Mouse (Mus musculus) heart, postnatal 4 days (tissue): ENCODE results near the gene Fbxo7. TPM values are rescaled to one million over a fixed set of nuclear protein-coding genes. Genes with fewer than 3 reads are reported as not detected.

Experiments used
- DNase-seq: peaks from one replicate; pipeline ENCODE4 v3.0.0; 2021
- total RNA-seq, 2 experiments: library from RNA; stranded (reverse); gene quantifications; 2 replicates each; pipeline ENCODE4 v1.2.3; 2021

Gene Fbxo7
- total RNA-seq, 2 experiments from 2014 or later: 15.5 to 16.4 TPM

DNA sequence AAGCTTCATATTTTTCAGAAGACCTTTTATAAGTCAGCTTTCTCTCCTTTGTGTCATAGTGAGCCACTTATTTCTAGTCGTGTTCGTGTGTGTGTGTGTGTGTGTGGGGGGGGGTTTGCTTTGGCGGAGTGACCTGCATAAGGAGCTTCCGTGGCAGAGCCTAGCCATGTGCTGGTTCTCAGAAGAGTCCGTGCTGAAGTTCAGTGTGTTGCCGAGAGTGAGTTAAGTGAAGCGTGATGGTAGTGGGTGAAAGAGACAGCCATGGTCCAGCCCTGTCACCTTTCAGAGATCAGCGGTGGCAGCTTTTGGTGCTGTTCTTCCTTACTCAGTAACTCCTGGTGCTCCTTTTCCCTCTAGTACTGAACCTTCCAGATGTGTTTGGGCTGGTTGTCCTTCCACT lies 22.3 kb downstream of the Fbxo7 start:
- no peak for DNase-seq

DNA sequence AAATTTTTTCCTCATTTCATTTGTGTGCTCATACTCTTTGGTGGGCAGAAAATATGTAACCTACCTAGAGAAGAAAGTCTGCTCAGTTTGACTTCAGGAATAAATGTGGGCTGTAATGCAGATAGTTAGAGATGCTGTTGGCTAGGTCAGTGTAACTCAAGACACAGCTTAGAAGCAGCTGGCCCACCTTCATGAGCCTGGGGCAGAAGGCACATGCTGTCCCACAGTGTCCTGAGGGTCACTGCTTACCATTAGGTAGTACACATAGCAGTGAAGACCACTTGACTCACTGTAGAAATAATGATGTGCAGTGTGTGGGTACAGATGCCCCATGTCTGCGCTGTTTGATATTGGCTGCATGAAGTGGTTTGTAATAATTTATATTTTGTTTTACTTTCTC lies 24.6 kb downstream of the Fbxo7 start:
- no peak for DNase-seq

DNA sequence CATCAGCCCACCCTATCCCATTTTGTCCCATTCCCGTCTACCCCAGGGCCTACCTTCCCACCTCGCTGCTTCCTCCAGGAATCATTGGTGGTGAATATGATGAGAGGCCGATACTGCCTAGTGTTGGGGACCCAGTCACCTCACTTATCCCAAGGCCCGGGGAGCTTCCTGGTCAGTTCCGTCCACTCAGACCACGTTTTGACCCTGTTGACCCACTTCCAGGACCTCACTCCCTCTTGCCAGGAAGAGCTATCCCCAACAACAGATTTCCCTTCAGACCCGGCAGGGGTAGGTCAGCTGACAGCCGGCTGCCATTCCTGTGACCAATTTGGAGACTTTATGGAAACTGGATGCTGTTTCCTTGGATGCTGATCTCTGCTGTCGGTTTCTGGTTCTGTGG lies 26.0 kb downstream of the Fbxo7 start:
- DNase-seq: no peak

DNA sequence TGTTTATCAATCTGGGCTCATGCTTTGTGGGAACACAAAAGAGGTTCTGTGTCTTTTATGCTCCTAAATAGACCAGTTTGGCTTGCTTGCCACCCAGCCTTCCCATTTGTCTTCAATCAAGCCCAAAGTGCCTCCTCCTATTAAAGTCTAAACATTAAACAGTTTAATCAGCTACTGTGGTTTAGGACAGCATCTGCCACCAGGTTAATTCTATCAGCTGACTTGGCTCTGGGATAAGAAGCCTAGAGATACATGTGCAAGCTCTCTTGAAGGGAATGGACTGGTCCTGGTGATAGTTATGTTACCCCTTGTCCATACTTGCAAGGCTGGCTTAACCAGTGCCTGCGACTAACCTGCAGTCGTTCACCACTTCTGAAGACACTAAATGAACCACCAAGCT lies 28.8 kb downstream of the Fbxo7 start:
- no peak for DNase-seq

DNA sequence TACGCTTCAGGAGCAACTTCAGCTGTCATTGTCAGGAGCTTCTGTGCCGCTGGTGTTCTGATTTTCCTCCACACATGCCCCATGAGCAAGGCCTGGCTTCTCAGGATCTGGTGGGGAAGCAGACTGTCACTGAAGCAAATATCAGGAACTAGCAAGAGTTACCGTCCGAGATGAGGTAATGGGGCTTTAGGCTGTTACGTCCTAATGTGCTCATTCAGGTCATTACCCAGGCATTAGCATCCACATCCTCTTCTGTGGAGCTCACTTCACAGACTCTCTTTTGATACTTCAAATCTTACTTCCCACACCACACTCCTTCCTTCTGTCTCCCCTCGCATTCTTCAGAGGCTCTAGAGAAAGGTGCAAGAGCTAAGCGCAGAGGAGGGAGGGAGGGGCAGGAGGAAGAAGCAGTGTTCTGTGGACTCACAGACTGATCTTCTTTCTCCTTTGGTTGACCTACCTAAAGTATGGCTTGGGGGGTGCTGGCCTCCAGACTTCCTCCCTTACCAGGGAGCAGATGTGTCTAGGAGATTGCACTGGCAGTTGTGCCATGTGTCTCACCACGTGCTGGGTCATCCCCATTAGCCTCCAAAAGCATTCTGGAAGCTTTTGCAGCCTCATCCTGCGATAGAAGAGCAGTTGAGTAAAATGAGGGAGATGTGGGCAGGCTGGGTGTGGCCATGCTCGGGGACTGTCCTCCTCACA lies 31.2 kb downstream of the Fbxo7 start:
- no peak for DNase-seq

DNA sequence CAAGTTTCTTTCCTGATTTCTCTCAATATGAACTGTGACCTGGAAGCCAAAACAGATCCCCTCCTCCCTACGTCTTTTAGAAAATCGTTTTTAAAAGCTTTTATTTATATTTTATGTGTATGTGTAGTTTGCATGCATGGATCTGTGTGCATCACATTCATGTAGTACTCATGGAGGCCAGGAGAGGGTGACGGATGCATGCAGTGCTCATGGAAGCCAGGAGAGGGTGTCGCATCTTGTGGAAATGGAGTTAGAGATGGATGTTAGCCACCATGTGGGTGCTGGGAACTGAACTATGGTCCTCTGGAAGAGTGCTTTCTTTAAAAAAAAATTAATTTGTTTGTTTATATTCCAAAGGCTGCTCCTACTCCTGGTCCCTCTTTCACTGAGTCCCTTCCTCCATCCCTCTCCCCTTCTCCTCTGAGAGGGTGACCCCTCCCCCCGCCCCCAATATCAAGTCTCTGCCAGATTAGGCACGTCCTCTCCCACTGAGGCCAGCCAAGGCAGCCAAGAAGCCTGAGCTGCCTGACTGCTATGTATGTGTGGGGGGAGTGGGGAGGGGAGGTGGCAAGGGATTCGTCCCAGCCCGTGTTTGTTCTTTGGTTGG lies 34.6 kb downstream of the Fbxo7 start:
- no peak for DNase-seq

DNA sequence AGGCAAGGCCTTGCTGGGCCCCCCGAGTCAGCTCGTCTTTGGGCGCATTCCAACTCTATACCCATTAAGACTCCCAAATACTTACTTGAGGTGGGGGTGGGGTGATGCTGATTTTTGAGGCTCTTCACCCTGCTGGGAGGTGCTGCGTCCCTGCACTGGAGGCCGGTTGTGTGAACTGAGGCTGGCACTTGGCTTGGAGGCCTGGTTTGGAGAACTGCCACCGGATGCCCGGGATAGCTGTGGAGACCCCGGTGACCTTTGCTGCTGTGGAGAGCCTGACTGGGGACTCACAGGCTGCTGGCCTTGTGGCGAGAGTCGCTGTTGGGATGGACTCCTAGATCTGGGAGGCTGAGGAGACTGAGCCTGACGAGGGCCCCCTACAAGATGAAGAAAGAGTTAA lies 35.5 kb downstream of the Fbxo7 start:
- DNase-seq: no peak

DNA sequence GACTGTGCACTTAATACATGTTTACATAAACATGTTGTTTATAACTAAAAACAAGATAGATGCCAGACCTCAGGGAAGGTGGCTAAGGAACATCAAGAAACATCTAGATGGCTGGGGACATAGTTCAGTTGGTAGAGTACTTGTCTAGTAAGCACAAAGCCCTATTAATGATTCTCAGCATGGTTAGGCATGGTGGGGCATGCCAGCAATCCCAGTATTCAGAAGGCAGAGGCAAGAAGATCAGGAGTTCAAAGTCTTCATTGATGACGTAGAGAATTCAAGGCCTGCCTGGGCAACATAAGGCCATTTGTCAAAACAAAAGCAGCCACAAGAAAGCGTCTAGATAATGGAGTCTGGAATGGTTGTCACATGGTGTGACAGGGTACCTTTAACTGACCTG lies 35.9 kb downstream of the Fbxo7 start:
- DNase-seq: no peak

DNA sequence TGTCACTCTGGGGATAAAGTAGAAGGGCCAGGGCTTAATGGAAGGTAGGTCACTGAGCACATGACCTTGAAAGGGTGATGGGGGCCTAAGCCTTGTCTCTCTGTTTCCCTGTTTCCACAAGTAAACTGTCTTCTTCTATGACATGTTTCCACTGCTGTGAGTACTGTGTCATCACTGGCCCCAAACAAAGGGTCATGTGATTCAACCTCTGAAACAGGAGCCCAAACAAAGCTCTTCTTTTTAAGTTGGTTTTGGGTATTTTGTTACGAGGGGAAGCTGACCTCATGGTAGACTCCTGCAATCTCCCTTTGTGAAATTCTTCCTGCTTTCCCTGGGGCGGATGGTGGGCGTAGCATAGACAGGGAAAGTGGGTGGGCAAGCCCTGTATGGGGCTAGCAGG lies 38.5 kb downstream of the Fbxo7 start:
- no peak for DNase-seq

DNA sequence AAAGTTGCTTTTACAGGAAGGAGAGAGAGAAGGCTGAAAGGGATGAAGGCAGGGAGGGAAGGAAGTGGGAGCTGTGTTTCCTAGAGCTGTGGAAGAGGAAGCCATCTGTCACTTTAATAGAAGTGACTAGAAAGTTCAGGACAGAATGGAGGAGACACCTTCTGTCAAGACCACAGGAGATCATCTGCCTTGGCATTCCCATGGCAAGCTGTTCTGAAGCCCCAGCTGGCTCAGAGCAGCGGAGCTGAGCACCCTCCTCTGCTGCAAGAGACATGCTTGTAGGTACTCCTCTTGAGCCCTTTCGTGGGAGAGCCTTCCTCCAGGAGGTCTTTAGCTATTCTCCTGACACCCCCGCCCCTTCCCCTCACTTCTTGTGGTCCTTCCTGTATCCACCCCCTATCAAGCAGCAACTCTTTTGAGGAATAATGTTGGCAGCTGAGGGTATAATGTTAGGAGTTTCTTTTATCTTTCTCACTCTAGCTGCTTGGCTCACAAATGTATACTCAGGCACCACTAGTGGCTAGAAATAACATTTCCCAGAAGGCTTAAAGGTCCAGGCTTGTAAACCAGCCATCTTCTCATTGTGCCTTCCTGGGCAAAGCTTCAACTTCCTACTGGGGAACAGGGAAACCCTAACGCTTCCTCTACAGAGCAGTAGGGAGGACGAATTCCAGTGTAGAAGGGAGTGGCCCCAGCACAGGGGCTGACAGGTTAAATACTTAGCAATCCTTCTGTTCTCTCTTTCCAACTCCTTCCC lies 40.7 kb downstream of the Fbxo7 start:
- no peak for DNase-seq

DNA sequence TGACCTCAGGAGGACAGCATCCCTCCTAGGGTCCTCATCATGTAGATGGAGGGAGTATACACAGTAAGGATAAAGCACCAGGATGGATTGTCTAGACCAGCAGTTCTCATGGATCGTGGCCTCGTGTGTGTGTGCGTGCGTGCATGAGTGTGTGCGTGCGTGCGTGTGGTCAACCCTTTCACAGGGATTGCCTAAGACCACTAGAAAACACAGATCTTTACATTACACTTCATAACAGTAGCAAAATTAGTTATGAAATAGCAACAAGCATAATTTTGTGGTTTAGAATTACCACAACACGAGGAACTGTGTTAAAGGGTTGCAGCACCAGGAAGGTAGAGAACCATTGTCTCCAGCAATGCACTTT lies 41.2 kb downstream of the Fbxo7 start:
- no peak for DNase-seq

DNA sequence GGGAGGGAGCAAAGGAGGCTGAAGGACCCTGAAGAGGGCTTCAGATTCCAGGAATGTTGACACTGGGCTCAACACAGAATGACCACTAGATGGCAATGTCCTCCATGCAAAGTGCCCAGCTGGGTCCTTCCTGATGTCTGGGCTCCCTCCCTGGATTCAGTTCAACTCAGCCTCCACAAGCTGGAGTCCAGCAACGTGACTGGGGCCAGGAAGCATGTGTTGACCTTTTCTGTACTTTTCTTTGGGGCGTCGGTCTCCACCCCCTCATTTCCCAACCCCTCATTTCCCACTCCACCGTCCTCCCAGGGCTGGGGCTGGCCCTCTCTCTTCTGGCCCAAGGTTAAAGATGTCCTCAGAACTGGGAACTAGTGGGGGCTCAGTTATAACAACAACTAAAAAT lies 43.2 kb downstream of the Fbxo7 start:
- DNase-seq: peak; percentile 84

DNA sequence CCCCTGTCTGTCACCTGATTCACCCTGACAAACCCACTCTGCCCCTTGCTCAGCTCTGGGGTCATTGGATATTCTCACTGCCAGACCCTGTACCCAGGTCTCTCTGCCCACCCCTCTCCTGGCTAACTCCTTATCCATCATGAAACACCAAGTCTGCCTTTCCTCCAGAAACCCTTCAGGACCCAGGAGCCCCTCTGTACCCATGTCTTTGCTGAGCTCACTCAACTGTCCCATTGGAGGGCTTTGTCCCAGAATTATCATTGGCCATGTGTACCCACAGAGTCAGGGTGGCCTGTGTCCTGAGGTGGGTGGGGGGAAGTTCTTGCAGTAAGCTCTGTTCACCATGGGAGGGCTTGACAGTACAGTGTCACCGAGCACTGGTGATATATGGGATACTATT lies 43.9 kb downstream of the Fbxo7 start:
- no peak for DNase-seq

DNA sequence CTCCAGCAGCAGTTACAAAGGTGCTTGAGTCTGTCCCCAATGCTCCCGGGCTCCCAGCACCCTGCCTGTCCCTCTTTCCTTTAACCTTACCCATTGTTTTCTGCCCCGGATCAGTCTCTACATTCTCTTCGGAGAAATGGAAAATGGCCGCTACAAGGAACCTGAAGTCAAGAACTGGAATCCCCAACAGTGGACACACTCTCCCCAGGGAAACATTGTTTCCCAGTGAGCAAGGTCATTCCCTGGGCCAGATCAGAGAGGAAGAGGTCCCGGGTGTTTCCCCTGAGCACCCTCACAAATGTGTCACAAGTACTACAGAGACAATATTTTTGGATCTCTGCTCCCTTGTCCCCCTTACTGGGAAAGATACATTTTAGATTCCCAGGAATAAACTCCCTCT lies 44.9 kb downstream of the Fbxo7 start:
- no peak for DNase-seq

DNA sequence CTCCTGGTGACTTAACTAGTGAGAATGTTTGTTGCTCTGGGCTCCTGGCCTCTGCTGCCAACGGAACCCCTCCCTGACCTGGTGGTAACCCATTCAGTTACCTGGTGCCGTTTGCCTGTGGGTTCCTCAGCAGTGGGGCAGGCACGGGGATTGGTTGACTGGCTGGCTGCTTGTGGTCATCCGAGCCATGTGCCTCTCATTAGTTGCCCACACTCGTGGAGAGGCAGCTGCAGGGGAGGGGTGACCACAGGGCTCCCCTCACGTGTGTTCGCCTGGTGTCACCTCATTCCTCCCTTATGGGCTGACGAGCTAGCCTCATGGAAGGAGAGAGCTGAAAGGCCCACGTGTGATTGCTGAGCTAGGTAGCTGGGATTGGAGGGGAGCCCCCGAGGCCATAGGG lies 46.1 kb downstream of the Fbxo7 start:
- no peak for DNase-seq

DNA sequence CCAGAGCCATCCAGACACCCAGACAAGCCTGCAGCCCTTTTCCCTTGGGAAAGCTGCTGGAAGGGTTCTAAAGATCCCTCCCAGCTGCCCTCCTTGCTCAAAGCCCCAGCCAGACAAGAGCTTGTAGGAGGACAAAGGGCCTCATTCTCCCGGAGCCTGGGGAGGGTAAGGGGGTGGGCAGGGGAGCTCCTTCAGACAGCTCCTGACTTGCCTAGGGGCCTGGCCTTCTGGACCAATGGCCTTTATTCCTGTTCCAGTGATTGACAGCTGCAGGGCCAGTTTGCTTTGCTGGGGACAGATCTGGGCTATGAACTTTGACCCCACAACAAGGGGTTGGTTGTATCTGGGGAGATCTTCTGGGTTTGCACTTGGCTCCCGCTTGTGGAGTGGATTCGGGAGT lies 47.6 kb downstream of the Fbxo7 start:
- no peak for DNase-seq

DNA sequence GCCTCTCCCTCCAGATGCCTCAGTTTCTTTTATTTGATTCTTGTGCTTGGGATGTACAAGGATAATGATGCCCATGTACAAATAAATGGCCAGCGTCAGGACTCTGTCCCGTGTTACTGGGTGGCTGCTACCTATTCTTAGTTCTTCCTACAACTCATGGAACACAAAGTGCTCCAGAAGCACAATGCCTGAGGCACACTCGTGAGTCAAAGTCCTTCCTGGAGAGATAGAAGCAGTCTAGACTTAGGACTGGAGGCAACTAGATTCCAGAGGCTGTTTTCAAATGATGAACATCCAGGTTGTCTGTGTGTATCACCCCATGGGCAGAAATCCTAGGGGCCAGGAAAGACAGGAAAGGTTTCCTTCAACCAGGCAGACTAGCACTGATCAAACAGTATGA lies 49.0 kb downstream of the Fbxo7 start:
- no peak for DNase-seq

DNA sequence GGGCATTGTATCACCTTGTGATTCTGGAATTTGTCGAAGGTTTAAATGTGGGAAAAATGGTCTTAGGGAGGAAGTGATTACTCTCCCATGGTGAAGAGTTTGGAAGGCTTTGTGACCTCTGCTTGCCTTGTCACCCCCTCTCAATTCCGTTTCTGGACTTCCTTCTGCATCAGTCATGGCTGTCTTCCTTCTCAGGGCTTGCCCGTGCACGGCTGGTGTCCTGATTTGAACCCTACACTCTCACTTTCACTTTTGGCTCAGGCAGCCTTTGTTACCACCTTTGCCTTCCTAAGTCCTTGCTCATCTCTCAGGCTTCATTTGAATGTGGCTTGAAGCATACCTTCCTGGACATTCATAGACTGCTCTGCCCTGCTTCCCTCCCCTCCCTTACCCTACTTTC lies 52.4 kb downstream of the Fbxo7 start:
- no peak for DNase-seq

DNA sequence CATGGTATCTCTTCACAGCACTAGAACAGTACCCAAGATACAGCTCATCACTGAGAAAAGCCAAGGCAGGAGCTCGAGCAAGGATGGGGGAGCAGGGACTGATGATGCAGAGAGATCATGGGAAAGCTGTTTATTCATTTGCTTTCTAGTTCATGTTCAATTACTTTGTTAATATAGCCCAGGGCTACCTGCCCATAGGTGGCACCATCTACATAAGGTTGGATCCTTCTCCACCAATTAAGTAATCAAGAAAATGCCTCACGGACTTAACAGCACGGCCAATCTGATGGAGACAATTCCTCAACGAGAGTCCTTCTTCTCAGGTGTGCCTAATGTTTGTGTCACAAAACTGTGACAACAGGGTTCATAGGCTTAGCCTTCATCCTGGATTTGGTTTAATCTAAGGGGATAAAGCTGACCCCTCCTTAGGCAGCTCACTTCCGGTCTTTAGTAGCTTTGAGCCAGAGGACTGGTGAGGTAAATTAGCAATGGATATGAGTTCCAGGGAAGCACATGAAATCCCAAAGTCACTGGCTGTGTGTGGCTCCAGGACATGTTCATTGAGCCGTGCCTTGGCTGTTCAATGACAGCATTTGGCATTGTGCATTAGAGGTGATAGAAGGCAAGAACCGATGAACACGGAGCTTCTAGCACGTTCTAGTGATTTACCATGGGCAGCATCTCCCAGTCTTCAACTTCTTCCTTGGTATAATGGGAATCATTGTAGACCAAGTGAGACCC lies 53.4 kb downstream of the Fbxo7 start:
- no peak for DNase-seq

DNA sequence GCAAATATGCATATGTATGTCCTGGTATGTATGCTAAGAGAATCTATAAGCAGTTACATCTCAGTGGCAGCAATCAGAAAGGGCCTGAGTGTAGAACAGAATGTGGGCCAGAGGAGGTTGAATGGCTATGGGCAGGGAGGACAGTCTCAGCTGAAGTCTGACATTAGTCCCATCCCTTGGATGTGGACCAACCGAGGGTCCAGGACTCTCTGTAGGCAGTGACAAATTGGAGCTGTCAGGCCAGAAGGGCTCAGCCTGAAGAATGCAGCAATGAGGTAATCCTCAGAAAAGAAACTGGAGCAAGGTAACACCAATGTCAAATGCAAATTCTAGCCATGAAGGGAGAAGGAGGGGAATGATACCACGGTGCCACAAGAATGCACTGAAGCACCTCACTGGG lies 55.5 kb downstream of the Fbxo7 start:
- DNase-seq: no peak

DNA sequence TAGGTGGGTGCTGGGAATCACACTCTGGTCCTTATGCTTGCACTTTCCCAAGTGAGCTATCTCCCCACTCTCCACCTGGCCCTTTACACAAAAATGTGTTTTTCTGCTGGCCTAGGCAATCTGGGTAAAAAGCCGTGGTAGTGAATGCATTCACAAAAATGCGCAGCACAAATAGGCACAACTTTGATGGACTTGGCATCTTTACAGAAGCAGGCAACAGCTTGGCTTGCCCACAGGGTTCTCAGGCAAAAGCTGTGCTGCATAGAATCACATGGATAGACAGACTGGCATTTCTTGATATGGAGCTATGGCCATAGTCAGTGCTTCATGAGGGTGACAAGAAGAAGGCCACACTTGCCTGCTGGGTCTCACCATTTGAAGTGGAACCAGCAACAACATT lies 57.0 kb downstream of the Fbxo7 start:
- no peak for DNase-seq

DNA sequence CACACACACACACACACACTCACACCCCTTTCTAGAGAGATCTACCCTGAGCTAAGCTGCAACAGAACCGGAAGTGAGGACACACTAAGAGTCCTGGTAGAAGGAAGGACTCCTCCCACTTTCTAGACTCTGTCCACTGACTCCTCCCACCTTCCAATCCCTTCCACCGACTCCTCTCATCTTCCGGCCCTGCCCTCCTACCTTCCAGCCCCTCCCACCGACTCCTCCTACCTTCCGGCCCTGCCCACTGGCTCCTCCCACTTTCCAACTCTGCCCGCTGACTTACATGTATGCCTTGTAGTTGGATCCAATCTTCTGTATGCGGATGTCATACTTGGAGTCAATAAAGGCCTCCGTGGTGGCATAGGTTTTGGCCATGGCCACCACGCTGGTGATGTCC lies 58.1 kb downstream of the Fbxo7 start:
- DNase-seq: no peak

DNA sequence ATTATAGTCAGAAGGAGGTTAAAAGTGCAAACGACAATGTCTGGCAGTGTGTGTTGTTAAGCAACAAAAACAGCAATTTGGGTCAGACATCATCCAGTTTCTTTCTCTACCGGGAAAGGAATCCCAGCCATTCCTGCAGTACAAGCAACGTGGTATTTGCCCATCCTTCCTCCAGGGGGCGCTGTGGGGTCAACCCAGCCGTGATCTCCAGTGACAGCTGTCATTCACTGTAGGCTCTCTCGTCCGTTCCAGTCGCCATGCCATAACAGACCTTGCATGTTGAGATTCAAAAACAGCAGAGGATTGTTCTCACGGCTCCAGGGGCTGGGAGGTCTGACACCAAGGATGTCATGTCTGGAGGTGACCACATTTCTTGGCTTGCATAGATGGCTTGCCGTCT lies 70.1 kb downstream of the Fbxo7 start:
- DNase-seq: peak; percentile 42
